Mouse (Mus musculus) layer of hippocampus, adult 9-11 months (tissue): ENCODE results near the gene E130116L18Rik.
"Not testable (repeated sequence)": the region's sequence is repeated elsewhere in the genome, so short reads cannot be mapped to it uniquely, and the experiment has no call there.

Experiments used
- DNase-seq: peaks from one replicate; pipeline ENCODE4 v3.0.0; 2022

The E130116L18Rik gene

GRCm38 (mm10) chr5:25181004-25181531 lies 41.9 kb downstream of the E130116L18Rik start, which contains the start of gene Galntl5:
Gene Galntl5 (plus strand): TSS chr5:25181460.
- no peak for DNase-seq

- no peak for DNase-seq
Measured at GRCm38 (mm10) chr5:25179936-25180488, 42.9 kb downstream of the E130116L18Rik start.

- DNase-seq = no peak
Measured at GRCm38 (mm10) chr5:25179284-25179683, 43.7 kb downstream of the E130116L18Rik start.

- DNase-seq = not testable (repeated sequence)
Measured at GRCm38 (mm10) chr5:25178543-25178942, 44.4 kb downstream of the E130116L18Rik start.

- not testable (repeated sequence) for DNase-seq
Measured at GRCm38 (mm10) chr5:25177937-25178336, 45.0 kb downstream of the E130116L18Rik start.
